Mouse (Mus musculus) cortical plate, adult 2 months (tissue): ENCODE measurements at regions not wholly inside any gene's neighbourhood (a gene's known extent, or its start where the extent isn't known, plus 50 kb on each side); places are given as distances from the start of the nearest gene placed in this dataset.

Experiments
- CTCF ChIP-seq: fragments of 200-500 bp; IDR thresholded peaks from 2 replicates; pipeline ENCODE4 v1.5.1; 2011; ENCODE audit warnings: mild to moderate bottlenecking, control low read depth, low read length; ENCODE audit not compliant: insufficient read depth; ENCODE audit errors: extremely low read depth
- POLR2A ChIP-seq: fragments of 200-500 bp; IDR thresholded peaks from 2 replicates; pipeline ENCODE4 v1.6.1; 2011; ENCODE audit warnings: mild to moderate bottlenecking, low read length, control low read depth; ENCODE audit not compliant: insufficient read depth; ENCODE audit errors: extremely low read depth

DNA sequence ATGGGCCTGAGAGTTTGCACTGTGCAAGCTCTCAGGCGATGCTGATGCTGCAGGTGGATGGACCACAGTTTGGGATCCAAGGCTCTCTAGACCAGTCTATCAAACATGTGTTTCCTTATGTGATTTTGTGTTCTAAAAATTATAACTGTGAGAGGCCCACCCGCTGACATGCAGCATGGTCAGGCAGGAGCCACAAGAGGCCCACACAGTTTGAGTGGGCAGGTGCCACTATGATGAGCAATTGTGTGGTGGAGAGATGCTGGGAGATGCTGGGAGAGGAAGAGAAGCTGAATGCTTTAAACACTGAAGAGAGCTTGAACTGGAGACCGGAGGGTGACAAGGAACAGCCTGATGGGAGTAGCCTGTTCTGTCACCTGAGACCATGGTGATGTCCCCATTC is 287.3 kb downstream of the Fam84b start:
- TF ChIP-seq POLR2A (no peak), CTCF (no peak)
